Mouse (Mus musculus): ENCODE results near the gene Ccdc141. TPM values are rescaled to one million over a fixed set of nuclear protein-coding genes. Genes with fewer than 3 reads are reported as not detected.

Ccdc141 gene
- polyA plus RNA-seq, 1 experiment from 2014 or later = 2.2 TPM

DNA sequence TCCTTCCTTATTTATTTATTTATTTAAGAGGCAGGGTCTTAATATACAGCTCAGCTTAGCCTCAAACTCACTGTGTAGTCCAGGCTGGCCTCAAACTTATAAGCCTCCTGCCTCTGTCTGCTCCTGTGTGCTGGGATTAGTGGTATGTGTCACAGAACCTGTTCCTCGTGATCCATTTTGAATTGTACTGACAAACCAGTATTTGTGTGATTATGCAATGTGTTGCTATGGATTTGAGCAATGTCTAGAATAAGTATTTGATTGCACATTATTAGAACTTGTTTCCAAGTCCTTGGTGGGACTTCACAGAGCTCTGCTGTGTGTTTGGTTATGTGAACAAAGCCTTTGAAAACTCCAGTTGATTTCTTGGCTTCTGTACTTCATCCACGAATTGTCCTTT, 167.3 kb downstream of the Ccdc141 start:
- H3K9ac ChIP-seq (ENCODE audit: low read depth, low read length) = no peak overlapping the region
- no peak for ATAC-seq
- H3K36me3 ChIP-seq (ENCODE audit: control insufficient read depth, insufficient read depth) = no peaks in the 10 kb centered on the region
- no peaks in the 10 kb centered on the region for H3K4me1 ChIP-seq (replicated peaks; ENCODE audit: control insufficient read depth, insufficient read depth, low read length)
- TF ChIP-seq CTCF (IDR thresholded peaks at IDR 0.05; ENCODE audit: low read depth) = no peak
- no peak overlapping the region for H3K4me2 ChIP-seq (replicated peaks; ENCODE audit: low read depth)
- H3K9me3 ChIP-seq (ENCODE audit: control insufficient read depth) = no peaks in the 10 kb centered on the region
- no peak overlapping the region for H3K4me3 ChIP-seq (ENCODE audit: low read depth, low read length)
- WGBS = 68% methylated on average over 2 of the region's 2 CpGs
- H3K27me3 ChIP-seq (replicated peaks; ENCODE audit: control insufficient read depth, insufficient read depth, low read length) = no peaks in the 10 kb centered on the region
- H3K27ac ChIP-seq (ENCODE audit: low read depth, low read length) = no peak overlapping the region

DNA sequence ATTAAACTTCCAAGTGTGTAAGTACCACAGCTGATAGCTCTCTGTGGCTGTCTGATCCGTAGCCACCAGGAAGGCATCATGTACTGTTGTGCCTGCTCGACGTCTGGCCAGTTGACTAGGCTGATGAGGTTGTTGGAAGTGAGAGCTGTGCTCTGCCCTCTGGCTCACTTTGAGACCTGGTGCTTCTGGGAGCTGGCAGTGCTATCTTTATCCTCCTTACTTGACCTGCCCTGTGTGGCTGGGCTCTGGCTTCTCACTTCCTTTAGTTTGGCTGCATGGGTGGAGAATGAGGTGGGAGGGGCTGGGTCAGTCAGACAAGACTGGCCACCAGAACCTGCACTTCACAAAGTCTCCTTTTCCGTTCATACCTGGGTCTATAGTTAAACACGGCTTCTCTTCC, 172.1 kb downstream of the Ccdc141 start:
- 58% methylated on average over 5 of the region's 5 CpGs for WGBS
- TF ChIP-seq CTCF (IDR thresholded peaks at IDR 0.05; ENCODE audit: low read depth) = no peak
- Histone ChIP-seq H3K9me3 (ENCODE audit: control insufficient read depth) (no peaks in the 10 kb centered on the region), H3K36me3 (ENCODE audit: control insufficient read depth, insufficient read depth) (no peaks in the 10 kb centered on the region), H3K4me1 (replicated peaks; ENCODE audit: control insufficient read depth, insufficient read depth, low read length) (no peaks in the 10 kb centered on the region), H3K9ac (ENCODE audit: low read depth, low read length) (no peak overlapping the region), H3K4me2 (replicated peaks; ENCODE audit: low read depth) (no peak overlapping the region), H3K27ac (ENCODE audit: low read depth, low read length) (no peak overlapping the region), H3K27me3 (replicated peaks; ENCODE audit: control insufficient read depth, insufficient read depth, low read length) (no peaks in the 10 kb centered on the region), H3K4me3 (ENCODE audit: low read depth, low read length) (no peak overlapping the region)
- ATAC-seq = no peak

DNA sequence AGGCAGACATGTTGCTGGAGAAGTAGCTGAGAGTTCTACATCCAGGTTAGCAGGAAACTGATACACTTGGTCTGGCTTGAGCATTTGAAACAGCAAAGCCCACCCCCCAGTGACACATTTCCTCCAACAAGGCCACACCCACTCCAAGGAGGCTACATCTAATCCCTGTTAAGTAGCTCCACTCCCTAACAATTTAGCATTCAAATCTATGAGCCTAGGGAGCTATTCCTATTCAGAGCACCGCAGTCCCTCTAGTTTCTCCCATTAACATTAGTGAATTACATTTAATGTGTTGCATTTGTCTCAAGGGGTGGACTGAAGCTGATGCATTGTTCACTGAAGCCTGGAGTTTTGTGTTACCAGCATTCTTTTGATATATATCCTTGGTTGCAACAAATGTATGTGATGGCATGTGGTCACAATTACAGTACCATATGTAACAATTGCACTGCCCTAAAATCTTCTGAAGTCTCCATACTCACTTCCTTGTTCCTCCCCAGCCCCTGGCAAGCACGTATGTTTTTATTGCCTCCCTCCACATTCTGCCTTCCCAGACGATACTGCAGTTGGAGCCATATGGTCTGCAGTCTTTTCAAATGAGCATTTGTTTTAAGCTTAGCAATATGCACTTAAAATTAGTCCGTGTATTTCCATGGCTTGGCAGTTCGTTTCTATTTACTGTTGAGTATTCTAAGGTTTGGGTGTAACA, 177.8 kb downstream of the Ccdc141 start:
- WGBS = 63% methylated on average over 5 of the region's 5 CpGs
- no peak for TF ChIP-seq CTCF (IDR thresholded peaks at IDR 0.05; ENCODE audit: low read depth)
- H3K9me3 ChIP-seq (ENCODE audit: control insufficient read depth) = no peaks in the 10 kb centered on the region

DNA sequence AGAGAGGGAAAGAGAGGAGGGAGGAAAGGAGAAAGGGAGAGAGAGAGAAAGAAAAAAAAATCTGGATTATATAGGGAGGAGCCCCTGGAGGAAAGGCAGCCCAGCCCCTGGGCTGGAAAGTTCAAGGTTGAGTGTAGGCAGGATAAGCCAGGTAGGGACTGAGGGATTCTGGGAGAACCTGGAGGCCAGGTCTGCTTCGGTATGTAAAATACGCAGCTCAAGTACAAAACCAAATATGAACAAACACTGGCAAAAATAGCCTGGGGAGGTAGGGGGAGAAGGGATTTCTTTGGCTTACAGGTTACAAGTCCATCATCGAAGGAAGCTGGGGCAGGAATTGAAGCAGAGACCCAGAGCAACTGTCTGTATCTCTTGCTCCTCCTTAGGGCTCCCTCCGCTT, 183.1 kb downstream of the Ccdc141 start:
- Histone ChIP-seq H3K4me3 (ENCODE audit: low read depth, low read length) (no peak overlapping the region), H3K27ac (ENCODE audit: low read depth, low read length) (no peak overlapping the region), H3K9ac (ENCODE audit: low read depth, low read length) (no peak overlapping the region), H3K4me2 (replicated peaks; ENCODE audit: low read depth) (no peak overlapping the region), H3K9me3 (ENCODE audit: control insufficient read depth) (no peaks in the 10 kb centered on the region), H3K36me3 (ENCODE audit: control insufficient read depth, insufficient read depth) (no peaks in the 10 kb centered on the region), H3K4me1 (replicated peaks; ENCODE audit: control insufficient read depth, insufficient read depth, low read length) (no peaks in the 10 kb centered on the region), H3K27me3 (replicated peaks; ENCODE audit: control insufficient read depth, insufficient read depth, low read length) (no peaks in the 10 kb centered on the region)
- no peak for TF ChIP-seq CTCF (IDR thresholded peaks at IDR 0.05; ENCODE audit: low read depth)
- 60% methylated on average over 4 of the region's 4 CpGs for WGBS
- ATAC-seq = no peak

More for the DNA sequence above, 177.8 kb downstream of the Ccdc141 start:
- no peak overlapping the region for H3K4me3 ChIP-seq (ENCODE audit: low read depth, low read length)
- H3K4me1 ChIP-seq (replicated peaks; ENCODE audit: control insufficient read depth, insufficient read depth, low read length) = no peaks in the 10 kb centered on the region
- H3K4me2 ChIP-seq (replicated peaks; ENCODE audit: low read depth) = no peak overlapping the region
- H3K27me3 ChIP-seq (replicated peaks; ENCODE audit: control insufficient read depth, insufficient read depth, low read length) = no peaks in the 10 kb centered on the region
- H3K27ac ChIP-seq (ENCODE audit: low read depth, low read length) = no peak overlapping the region
- H3K36me3 ChIP-seq (ENCODE audit: control insufficient read depth, insufficient read depth) = no peaks in the 10 kb centered on the region
- ATAC-seq = no peak
- H3K9ac ChIP-seq (ENCODE audit: low read depth, low read length) = no peak overlapping the region

DNA sequence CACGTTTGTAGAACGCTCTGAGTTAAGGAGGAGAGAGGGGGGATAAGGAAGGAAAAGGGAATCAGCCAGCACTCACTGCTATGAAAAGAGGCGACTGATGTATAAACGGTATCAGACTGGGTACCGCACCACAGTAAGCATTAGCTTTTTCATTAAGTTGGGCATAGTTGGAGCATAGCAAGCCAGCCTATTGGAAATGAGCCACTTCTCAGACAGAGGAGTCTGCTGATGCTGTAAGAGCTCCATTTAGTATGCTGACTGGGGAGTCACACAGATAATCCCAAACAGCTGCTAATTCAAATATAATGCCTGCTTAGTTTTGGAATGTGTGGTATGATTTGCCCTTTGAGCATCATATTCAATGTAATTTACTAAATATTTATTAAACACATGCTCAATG, 186.1 kb downstream of the Ccdc141 start:
- no peaks in the 10 kb centered on the region for H3K27me3 ChIP-seq (replicated peaks; ENCODE audit: control insufficient read depth, insufficient read depth, low read length)
- H3K4me1 ChIP-seq (replicated peaks; ENCODE audit: control insufficient read depth, insufficient read depth, low read length) = no peaks in the 10 kb centered on the region
- no peak overlapping the region for H3K27ac ChIP-seq (ENCODE audit: low read depth, low read length)
- WGBS = 66% methylated on average over 5 of the region's 5 CpGs
- ATAC-seq = no peak
- TF ChIP-seq CTCF (IDR thresholded peaks at IDR 0.05; ENCODE audit: low read depth) = no peak
- H3K4me2 ChIP-seq (replicated peaks; ENCODE audit: low read depth) = no peak overlapping the region
- no peak overlapping the region for H3K4me3 ChIP-seq (ENCODE audit: low read depth, low read length)
- no peak overlapping the region for H3K9ac ChIP-seq (ENCODE audit: low read depth, low read length)
- H3K36me3 ChIP-seq (ENCODE audit: control insufficient read depth, insufficient read depth) = no peaks in the 10 kb centered on the region
- H3K9me3 ChIP-seq (ENCODE audit: control insufficient read depth) = no peaks in the 10 kb centered on the region

DNA sequence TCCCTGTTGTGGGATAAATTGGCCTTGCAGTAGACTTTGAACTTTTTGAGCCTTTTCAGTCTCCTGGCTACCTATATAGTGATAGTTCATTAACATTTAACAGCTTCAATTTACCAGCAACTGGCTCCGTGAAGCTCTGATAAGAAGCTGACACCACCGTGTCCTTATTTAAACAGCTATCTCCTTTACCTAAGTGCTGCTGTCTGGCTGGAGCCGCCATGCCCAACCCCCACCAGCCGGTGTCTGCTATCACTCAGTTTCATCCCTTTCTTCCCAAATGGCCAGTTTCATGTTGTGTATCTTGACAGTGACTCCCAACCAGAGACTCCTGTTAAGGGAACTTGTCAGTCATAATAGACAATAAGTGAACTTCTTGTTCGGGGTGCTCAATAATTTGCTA, 186.8 kb downstream of the Ccdc141 start:
- no peak for ATAC-seq
- no peaks in the 10 kb centered on the region for H3K36me3 ChIP-seq (ENCODE audit: control insufficient read depth, insufficient read depth)
- TF ChIP-seq CTCF (IDR thresholded peaks at IDR 0.05; ENCODE audit: low read depth) = no peak
- no peaks in the 10 kb centered on the region for H3K27me3 ChIP-seq (replicated peaks; ENCODE audit: control insufficient read depth, insufficient read depth, low read length)
- WGBS = 22% methylated on average over 5 of the region's 5 CpGs
- no peak overlapping the region for H3K27ac ChIP-seq (ENCODE audit: low read depth, low read length)
- H3K9ac ChIP-seq (ENCODE audit: low read depth, low read length) = no peak overlapping the region
- no peaks in the 10 kb centered on the region for H3K9me3 ChIP-seq (ENCODE audit: control insufficient read depth)
- no peak overlapping the region for H3K4me3 ChIP-seq (ENCODE audit: low read depth, low read length)
- H3K4me1 ChIP-seq (replicated peaks; ENCODE audit: control insufficient read depth, insufficient read depth, low read length) = no peaks in the 10 kb centered on the region
- no peak overlapping the region for H3K4me2 ChIP-seq (replicated peaks; ENCODE audit: low read depth)

Data from intestine, postnatal 0 days (tissue).